Mouse (Mus musculus): Measurements from ENCODE around the gene Ecel1.

Ecel1 gene

DNA sequence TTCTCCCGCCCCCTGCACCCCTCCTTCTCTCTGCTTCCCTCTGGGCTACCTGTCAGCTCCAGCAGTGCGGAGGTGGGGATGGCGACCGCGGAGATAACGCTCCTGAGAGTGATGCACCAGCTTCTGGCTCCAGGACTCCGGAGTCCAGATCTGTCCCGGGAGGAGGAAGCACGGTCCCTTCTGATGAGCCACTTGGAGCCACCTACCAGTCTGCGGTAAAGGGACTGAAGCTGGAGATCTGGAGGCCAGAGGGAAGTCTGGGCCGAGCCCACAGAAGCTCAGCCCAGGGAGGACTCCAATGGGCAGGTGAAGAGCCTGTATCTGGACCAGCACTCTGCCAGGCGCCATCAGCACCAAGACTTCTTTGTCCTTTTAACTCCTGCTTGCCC, at the start of gene Ecel1:
Ecel1 (minus strand) TSS at position 323 of the 389 bp plus-strand sequence.
- no peak for DNase-seq (ENCODE audit: low spot score)

DNA sequence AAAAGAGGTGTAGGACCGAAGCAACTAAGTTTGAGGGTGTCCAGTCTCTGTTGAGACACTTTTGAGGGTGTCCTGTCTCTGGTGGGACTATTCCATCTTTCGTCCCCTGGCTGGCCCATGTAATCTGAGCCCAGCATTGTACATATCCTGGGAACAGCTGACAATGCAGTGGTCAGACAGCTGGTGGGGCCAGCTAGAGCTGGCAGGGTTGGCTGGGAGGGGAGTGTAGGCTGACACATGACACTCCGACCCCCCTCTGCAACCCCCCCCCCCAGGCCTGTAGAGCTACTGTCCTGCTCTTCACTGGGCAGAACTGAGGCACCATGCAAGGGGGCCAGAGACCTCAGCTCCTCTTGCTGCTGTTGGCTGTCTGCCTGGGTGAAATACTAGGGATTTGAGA, 49.2 kb upstream of the Ecel1 start:
- DNase-seq (ENCODE audit: low spot score): no peak

DNA sequence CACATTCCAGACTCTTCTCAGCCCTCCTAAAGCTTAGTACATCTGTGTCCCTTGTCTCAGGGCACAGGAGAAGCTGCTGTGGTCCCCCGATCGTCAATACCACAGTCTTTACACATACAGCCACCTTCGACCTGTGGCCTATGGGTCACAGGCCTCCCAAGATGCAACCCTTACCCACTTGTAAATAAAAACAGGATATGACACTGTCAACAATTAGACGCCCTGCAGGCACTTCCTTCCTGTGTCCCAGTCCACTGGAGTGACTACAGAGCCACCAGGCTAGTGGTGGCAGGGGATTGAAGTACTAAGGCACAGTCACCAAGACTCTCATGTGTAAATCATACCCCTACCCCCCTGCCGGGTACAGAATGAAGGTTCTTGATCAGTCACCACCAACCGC, 48.7 kb upstream of the Ecel1 start:
- no peak for DNase-seq (ENCODE audit: low spot score)

DNA sequence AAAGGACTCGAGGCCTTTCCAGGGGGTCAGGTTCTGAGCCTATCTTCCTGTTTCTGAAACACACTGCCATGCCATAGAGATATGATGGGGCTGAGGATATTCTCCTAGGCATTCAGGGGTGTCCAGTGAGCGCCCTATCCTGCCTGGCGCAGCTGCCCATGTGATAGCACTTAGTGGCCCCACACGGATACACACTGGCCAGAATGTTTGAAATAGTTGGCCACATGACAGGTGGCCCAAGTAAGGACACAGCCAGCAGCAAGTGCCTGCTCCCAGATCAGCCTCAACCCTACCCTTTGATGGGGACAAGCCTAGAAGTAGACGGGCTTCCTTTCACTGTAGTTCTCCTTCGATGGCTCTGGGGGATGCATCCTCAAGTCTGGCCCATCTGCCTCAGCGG, 48.1 kb upstream of the Ecel1 start, which contains the start of gene Chrng:
Chrng (plus strand) TSS at position 193 of the 400 bp plus-strand sequence.
- DNase-seq (ENCODE audit: low spot score): no peak

DNA sequence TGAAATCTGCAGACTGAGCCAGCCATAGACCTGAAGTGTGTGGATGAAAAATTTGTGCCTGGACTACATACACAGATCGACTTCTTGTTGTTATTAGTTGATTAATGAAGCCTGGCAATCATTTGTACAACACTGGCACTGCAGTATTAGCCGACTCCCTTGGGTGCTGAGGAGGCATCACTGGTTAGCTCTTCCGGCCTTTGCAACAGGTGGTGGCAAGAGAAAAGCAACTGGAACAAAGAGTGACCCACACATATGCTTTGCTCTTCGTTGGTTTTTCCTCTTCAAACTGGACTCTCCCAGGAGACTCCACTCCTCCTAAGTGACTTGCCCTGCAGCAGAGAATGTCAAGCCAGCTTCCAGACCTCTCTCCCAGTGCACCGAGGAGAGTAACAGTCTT, 47.5 kb upstream of the Ecel1 start:
- DNase-seq (ENCODE audit: low spot score): no peak

DNA sequence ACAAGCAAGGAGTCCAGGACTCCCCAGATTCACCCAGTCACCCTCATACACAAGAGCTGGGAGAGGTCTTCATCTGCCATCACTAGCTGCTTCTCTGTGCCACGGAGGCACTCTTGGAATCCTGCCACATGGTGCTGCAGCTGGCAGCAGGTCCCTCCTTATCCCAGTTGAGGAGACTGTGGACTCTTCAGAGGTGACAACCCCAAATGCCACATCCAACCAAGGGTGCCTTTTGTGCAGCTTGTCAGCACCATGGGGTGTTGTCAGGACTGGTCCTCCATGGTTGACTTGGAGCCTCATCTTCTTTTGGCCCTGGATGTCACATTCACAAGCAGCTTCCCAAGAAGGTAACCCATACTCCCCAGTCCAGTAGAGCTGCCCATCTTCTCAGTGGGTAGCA, 45.5 kb upstream of the Ecel1 start:
- DNase-seq (ENCODE audit: low spot score): no peak

DNA sequence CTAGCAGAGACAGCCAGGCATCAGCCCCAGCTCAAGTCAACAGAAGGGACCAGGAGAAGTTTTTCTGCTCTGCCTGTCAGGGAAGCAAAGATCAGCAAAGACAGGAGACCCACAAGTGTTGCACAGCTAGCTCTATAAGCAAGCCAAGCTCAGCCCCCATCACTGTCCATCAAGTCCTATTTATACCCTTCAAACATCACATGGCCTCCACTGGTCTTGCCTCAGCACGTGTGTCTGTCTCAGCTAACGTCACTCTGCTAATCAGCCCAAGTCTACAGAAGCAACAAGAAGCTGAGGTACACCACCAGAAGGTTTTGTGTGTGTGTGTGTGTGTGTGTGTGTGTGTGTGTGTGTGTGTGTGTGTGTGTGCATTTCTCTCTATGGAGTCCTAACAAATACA, 44.5 kb upstream of the Ecel1 start:
- DNase-seq (ENCODE audit: low spot score): no peak

DNA sequence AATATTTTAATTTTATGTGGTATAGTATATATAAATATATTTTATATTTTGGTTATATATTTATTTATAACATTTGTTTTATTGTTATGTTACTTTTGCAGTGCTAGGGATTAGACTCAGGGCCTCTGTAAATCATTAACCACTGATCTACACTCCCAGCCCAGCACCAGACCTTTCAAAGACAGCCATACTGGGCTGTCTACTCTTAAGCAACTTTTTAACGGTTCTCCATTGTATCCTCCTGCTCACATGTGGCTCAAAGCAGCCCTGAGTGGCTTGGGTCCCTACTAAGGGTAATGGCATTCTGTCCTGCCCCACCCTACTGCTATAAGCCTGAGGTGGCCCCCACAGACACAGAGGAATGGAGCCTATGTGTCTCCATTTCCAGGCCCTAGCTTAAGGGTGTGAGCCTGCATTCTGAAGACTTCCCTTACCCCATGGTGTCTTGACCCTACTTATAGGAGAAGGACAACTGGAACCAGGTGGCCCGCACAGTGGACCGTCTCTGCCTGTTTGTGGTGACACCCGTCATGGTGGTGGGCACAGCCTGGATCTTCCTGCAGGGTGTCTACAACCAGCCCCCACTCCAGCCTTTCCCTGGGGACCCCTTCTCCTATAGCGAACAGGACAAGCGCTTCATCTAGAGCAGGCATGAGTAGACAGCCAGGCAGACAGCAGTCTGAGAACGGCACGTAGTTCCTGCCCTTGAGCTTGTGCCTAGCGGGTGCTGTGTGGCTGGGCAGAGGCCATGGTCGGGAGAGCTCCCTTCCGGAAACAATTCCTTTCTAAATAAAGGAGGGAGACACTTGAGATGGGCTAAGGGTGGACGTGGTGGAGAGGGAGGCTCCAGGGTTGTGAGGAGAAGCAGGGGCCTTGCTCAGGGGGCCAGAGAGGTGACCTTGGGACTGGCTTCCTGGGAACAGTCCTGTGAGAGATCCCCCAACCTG, 42.1 kb upstream of the Ecel1 start:
- DNase-seq (ENCODE audit: low spot score): no peak

DNA sequence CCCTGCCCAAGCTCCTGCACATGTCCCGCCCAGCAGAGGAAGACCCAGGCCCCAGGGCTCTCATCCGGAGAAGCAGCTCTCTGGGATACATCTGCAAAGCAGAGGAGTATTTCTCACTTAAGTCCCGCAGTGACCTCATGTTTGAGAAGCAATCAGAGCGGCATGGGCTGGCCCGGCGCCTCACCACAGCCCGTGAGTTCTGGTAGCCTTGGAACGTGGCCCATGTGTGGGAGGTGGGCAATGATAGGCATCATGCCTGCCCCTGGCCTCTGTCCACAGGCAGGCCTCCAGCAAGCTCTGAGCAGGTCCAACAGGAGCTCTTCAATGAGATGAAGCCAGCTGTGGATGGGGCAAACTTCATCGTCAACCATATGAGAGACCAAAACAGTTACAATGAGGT, 41.0 kb upstream of the Ecel1 start:
- DNase-seq (ENCODE audit: low spot score): no peak

DNA sequence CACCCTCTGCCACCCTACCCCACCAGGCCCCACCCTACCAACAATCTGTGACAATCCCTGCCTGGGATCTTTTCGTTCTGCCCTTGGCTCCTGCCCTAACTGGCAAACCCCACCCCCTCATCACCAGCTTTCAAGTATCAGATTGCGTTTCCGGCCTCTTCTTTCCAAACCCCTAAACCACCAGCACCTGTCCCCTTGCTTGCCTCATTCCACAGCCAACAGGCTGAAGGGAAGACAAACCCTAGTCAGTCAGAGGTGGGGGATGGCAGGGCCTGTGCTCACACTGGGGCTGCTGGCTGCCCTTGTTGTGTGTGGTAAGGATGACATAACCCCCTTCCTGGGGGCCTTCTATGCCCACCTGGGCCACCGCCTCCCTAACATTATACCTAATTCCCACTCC, 34.1 kb upstream of the Ecel1 start, which contains the start of gene Chrnd:
Chrnd (plus strand) TSS at position 179 of the 400 bp plus-strand sequence.
- DNase-seq (ENCODE audit: low spot score): no peak

DNA sequence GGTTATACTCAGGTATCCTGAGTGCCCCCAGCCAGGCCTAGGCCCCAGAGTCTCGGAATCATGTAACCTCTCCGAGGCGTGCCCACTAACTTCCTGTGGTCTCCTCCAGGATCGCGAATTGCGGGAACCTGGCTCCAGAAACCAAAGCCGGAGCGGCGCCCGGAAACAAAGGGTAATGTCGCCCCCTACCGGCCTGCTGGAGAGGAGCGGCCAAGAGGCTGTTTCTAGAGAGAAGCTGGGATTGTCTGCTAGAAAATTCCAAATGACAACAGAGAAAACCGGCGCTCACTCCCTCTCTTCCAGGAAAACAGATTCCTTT, 30.7 kb upstream of the Ecel1 start:
- peak; percentile 47 for DNase-seq (ENCODE audit: low spot score)

DNA sequence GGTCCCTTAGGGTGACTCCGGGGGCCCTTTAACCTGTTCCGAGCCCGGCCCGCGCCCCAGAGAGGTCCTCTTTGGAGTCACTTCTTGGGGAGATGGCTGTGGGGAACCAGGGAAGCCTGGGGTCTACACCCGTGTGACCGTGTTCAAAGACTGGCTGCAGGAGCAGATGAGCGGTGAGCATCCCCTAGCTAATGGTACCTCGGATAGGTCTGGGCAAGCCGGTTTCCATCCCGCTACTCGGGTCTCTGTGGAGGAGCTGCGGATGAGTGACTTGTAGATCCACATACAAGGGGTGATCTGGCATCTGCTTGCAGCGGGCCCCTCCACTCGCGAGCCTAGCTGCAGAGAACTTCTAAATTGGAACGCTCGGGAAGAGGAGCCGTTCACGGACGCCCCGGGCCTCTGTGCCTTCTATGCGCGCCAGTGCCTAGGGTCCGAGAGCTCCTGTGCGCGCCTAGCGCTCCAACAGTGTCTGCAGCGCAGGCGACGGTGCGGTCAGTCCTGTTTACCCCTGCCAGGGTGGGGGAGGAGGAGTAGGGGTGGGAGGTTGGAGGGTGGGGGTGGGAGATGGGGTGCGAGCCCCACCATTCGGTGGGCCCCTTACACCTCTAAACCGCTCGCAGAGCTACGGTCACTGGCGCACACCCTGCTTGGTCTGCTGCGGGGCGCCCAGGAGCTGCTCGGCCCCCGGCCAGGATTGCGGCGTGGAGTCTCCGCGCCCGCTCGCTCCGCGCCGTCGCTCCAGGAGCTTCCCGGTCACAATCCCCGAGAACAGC, 30.1 kb upstream of the Ecel1 start:
- DNase-seq (ENCODE audit: low spot score): no peak

DNA sequence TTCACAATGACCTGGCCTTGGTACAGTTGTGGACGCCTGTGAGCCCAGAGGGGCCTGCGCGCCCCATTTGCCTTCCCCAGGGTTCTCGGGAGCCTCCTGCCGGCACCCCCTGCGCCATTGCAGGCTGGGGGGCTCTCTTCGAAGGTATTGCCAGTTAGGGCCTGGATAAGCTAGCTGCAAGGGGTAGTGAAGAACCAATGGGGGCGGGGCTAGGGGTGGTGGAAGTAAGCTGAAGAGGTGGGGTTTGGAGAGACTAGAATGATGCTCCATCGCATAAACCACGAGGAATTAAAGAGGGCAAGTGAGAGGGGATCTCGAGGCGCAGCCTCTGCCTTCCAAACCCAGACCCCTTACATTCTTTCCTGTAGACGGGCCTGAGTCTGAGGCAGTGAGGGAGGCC, 29.2 kb upstream of the Ecel1 start:
- DNase-seq (ENCODE audit: low spot score): no peak

DNA sequence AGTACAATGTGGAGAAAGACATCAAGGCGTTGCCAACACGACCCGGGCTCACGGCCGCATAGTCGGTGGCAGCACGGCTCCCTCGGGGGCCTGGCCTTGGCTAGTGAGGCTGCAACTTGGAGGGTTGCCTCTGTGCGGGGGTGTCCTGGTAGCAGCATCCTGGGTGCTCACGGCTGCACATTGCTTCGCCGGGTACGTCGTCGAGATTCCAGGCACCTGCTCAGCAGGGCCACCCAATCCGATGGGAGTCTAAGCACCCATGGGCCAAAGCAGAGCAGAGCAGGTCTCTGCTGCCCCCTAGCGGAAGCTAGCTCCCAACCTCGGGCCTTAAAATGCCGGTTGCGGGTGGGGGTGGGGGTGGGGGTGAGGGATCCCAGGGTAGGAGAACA, 28.4 kb upstream of the Ecel1 start:
- peak; percentile 37 for DNase-seq (ENCODE audit: low spot score)

DNA sequence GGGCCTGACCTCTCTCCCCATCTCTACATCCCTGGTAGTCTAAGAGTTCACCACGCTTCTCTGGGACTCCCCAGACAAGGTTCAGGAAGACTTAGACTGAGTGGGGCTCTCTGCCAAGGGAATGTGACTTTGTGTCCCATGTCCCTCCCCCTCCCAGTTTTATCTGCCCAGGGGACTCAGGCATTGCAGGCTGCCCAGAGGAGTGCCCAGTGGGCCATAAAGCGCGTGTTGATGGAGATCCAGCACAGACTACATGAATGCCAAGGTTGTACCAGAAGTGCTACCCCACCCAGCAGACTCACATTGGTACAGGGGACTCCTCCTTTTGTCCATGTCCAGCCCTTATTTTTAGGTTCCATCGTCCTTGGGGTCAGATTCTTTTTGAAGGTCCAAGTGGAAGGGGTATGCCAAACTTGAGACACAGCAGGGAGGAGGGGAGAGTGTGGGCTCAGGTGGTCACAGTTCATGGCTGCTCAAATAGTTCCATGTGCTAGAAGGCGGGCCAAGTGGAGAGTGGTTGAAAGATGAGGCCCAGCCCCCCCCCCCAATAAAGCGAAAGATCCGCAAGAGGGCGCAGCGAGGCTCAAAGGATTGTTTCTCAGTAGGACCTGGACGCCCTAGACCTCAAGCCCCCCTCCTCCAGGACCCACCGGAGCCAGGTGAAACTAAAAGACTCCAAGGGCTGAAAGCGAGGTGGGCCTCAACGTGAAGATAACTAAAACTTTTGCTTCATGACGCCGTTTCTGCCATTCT, 27.9 kb upstream of the Ecel1 start:
- DNase-seq (ENCODE audit: low spot score): no peak

DNA sequence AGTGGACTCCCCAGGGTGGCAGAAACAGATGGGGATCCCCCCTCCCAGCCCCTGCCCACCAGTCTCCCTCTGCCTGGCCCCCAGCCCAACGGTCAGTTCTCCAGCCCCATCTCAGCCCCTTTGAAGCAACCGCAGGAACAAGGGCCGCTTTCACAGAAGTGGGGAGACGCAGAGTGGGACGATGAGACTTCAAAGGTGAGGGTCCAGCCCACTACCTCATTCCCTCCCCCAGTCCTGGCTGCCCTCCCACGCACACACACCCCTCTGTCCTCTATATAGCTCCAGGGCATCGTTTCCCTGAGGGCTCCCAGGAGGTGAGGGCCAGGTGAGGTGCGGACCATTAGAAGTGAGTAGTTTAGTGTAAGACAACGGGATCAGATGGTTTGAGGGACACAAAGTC, 26.7 kb upstream of the Ecel1 start, which contains the start of gene Prss56:
Prss56 (plus strand) TSS at position 301 of the 400 bp plus-strand sequence.
- DNase-seq (ENCODE audit: low spot score): no peak

DNA sequence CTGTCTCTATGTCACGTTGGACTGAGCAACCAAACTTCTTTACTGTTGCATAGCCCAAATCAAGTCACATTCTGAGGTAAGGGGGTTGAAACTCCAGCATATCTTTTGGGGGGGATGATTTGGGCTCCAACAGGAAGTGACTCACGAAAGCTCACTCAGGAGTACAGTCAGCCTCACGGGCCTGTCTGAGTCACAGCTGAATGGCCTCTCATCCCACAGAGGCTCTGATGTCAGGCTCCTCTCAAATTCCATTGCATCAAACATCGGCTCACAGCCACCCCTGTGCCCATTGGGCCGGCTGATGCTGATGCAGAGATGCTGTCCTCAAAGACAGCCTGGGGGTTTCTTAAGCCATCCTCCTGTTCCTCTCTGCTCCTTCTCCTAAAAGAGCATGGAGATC, 24.6 kb upstream of the Ecel1 start:
- DNase-seq (ENCODE audit: low spot score): no peak

DNA sequence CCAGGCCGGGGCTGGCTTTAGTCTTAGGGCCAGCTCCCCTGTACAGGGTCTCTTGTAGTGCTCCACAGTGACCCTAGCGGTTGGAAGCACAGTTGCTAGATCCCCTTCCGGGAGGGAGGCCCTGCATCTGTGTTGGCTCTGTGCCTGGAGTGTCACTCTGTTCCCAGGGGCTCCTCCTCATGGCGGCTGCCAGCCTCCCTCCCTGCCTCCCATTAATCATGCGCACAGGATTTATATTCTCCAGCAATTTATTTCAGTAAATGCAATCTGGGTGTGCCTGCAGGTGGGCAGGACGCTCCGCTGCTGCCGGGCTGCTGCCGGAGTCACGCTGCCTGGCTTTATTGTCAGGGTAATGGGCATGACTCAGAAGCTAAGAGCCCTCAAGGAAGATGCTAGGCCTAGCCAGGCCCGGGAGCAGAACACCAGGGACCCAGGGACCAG, 19.6 kb upstream of the Ecel1 start:
- DNase-seq (ENCODE audit: low spot score): no peak

DNA sequence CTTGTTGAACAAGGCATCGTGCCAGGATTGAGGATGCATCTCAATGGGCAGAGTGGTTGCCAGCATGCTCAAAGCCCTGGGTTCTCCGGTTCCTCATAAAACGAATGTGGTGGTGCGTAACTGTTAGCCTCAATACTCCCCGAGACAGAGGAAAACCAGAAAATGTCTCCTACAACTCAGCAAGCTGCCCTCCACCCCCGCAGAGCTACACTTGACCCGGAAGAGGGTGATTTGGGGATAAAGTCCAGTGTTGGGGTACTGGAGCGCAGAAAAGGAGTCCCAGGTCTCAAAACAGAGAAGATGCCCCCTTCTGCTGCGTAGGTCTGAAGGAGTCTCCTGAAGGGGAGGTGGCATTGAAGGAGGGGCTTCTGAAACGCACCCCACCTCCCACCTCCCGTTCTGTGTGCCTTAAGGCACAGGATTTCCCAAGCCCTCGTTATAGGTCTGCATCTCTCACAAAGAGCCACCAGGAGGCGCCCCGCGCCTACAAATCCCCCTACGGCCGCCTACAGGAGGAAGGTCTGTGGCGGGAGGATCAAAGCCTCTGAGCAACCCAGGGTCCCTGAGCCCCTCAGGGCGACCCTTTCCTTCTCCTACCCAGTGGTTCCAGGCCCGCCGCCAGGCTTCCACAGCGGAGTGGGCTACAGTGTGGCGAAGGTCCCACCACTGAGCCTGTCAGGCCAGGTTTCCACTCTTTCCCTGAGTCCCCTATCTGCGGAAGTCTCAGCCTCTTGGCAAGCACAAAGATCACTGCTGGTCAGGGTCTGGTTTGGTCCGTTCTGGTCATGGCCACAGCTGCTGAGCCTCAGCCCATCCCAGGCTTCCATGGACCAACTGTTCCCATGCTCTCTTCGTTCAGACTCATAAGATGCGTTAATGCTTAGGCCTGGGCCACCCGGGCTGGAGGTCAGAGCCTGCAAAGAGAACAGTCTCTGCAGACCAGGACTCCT, 18.0 kb upstream of the Ecel1 start:
- DNase-seq (ENCODE audit: low spot score): peak; percentile 49

DNA sequence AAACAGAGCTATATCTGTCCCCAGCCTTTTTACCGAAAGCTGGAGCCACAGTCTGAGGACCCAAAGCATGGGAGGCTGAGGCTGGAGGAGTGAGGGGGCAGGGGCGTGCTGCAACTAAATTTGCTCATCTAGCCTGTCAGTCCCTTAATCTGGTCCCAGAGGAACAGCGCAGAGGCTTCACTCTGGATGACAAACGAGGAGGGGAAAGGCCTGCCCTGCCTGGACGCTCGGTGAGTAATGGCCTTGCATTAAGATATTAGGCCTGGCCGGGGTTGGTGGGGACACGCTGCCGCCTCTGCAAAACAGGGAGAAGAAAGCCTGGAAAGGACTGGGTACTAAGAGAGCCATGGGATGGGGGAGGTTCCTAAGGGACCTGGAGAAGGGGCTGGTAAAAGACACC, 16.0 kb upstream of the Ecel1 start:
- DNase-seq (ENCODE audit: low spot score): no peak

DNA sequence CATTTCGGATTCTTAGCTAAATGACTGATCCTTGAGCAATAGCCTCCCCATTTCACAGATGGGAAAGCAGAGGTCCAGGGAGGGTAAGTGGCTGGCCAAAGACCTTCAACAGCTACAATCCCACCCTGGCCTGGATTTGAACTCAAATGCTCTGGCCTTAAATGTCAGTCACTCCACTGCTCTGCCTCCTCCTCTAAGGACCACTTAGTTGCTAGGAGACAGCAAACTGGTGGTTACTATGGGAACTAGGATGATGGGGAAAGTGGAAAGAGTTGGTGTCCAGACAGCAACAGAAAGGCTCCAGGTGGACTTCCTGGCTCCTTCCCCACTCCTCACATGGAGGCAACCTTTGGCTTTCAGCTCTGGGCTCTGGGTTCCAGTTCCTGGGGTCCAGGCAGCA, 15.0 kb upstream of the Ecel1 start:
- DNase-seq (ENCODE audit: low spot score): no peak
